Mouse (Mus musculus) left cerebral cortex, adult 2 months (tissue): Measurements from ENCODE around the gene Pak1ip1. TPM values are rescaled to one million over a fixed set of nuclear protein-coding genes. Genes with fewer than 3 reads are reported as not detected.
"Not testable (repeated sequence)": the region's sequence is repeated elsewhere in the genome, so short reads cannot be mapped to it uniquely, and the experiment has no call there.

Experiments used
- DNase-seq, 2 experiments: peaks; one replicate each; pipeline ENCODE4 v3.0.0; 2021 to 2022; ENCODE audit warnings: low spot score in 2 of 2, mixed read lengths in 1 of 2; ENCODE audit errors: extremely low spot score in 1 of 2
- H3K27ac ChIP-seq: fragments of 200-600 bp; 2 replicates; pipeline ENCODE4 v1.8.1; 2022
- H3K4me3 ChIP-seq: fragments of 200-600 bp; 2 replicates; pipeline ENCODE4 v1.8.1; 2022
- CTCF ChIP-seq: fragments of 200-600 bp; IDR thresholded peaks from 2 replicates; pipeline ENCODE4 v1.8.1; 2022; ENCODE audit warnings: antibody characterized with exemption, mild to moderate bottlenecking, moderate library complexity
- intact Hi-C: fragments of 180-260 bp; cut with DNase I; formaldehyde crosslinking; loops from one replicate; pipeline ENCODE4 v1.15.1; 2025
- total RNA-seq, 2 experiments: library from RNA; stranded (reverse); gene quantifications; 2 replicates each; pipeline ENCODE4 v1.2.3; 2021

The Pak1ip1 gene
- total RNA-seq, 2 experiments from 2014 or later: 39.4 to 43.7 TPM

DNA sequence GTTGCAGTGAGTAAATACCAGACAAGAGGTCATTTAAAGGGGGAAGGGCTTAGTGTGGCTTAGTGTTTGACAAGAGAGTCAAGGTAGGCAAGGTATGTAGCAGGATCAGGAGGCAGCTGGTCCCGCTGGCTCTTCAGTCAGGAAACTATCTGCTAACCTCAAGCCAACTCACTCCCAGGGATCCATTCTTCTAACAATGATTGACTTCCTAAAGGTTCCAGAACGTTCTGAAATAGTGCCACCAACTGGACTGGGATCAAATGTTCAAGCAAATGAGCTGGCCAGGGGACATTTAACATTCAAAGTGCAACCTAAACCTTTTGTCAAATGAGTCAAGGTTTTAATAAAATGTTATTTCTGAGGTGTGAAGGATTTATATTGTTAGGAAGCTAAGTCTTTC lies 21.5 kb upstream of the Pak1ip1 start:
- intact Hi-C loops: no loop called here
- TF ChIP-seq CTCF: peak; percentile 17

GRCm38 (mm10) chr13:40982759-40983158 lies 18.1 kb upstream of the Pak1ip1 start:
- no peak for DNase-seq
- TF ChIP-seq CTCF: no peak
- no peak overlapping the region for H3K4me3 ChIP-seq
- no peak overlapping the region for H3K27ac ChIP-seq
- intact Hi-C loops: no loop called here

More for the DNA sequence above, 21.5 kb upstream of the Pak1ip1 start:
- peak overlapping the region; percentile 48 for H3K27ac ChIP-seq
- DNase-seq: no peak
- H3K4me3 ChIP-seq: no peak overlapping the region

- intact Hi-C loops: no loop called here
- no peak overlapping the region for H3K27ac ChIP-seq
- no peak for DNase-seq
These were observed 14.7 kb upstream of the Pak1ip1 start for GRCm38 (mm10) chr13:40986081-40986480.

DNA sequence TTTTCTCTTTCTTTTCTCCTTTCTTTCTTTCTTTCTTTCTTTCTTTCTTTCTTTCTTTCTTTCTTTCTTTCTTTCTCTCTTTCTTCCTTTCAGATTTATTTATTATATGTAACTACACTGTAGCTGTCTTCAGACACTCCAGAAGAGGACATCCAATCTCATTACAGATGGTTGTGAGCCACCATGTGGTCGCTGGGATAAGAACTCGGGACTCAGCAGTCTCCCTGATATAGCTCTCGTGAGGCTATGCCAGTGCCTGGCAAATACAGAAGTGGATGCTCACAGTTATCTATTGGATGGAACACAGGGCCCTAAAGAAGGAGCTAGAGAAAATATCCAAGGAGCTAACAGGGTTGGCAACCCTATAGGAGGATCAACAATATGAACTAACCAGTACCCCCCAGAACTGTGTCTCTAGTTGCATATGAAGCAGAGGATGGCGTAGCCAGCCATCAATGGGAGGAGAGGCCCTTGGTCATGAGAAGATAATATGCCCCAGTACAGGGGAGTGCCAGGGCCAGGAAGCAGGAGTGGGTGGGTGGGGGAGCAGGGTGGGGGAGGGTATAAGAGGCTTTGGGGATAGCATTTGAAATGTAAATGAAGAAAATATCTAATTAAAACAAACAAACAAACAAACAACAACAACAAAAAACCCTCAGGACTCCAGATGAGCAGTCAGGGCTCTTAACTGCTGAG lies 13.1 kb upstream of the Pak1ip1 start:
- intact Hi-C loops: not testable (repeated sequence)
- peak; percentile 2; the same call in 1 of the 2 replicates for TF ChIP-seq CTCF

More at GRCm38 (mm10) chr13:40986081-40986480, 14.7 kb upstream of the Pak1ip1 start:
- no peak for TF ChIP-seq CTCF
- no peak overlapping the region for H3K4me3 ChIP-seq

GRCm38 (mm10) chr13:40988418-40988817 lies 12.4 kb upstream of the Pak1ip1 start:
- Histone ChIP-seq H3K27ac (no peak overlapping the region), H3K4me3 (no peak overlapping the region)
- TF ChIP-seq CTCF: no peak
- DNase-seq: no peak
- intact Hi-C loops: no loop called here

More for the DNA sequence above, 13.1 kb upstream of the Pak1ip1 start:
- not testable (repeated sequence) for H3K4me3 ChIP-seq, H3K27ac ChIP-seq, DNase-seq

- no peak for DNase-seq
- Histone ChIP-seq H3K27ac (no peak overlapping the region), H3K4me3 (no peak overlapping the region)
- no peak for TF ChIP-seq CTCF
- intact Hi-C loops: no loop called here
These were observed 6.1 kb upstream of the Pak1ip1 start for GRCm38 (mm10) chr13:40994487-40995263.

DNA sequence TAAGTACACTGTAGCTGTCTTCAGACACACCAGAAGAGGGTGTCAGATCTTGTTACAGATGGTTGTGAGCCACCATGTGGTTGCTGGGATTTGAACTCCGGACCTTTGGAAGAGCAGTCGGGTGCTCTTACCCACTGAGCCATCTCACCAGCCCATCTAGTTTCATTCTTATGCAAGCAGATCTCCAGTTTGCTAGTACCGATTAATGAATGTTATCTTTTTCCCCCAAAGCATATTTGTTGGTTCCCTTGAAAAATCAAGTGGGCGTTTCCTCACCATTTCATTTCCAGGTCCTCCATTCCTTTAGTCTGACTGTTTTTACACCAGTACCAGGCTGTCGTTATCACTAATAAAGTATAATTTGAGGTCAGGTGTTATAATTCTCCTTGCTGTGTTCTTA lies 2.3 kb upstream of the Pak1ip1 start:
- H3K27ac ChIP-seq, DNase-seq, H3K4me3 ChIP-seq, intact Hi-C loops: not testable (repeated sequence)

GRCm38 (mm10) chr13:41000140-41000925 lies 490 bp upstream of the Pak1ip1 start:
- intact Hi-C loops: loop anchor here (5.0 kb wide), 1 partner anchor 242 kb away; no protein-coding TSS in a partner anchor
- Histone ChIP-seq H3K27ac (peak overlapping the region; percentile 99), H3K4me3 (peak overlapping the region; percentile 63)
- DNase-seq: peak; percentile 15 to 35
- peak; percentile 60 for TF ChIP-seq CTCF

GRCm38 (mm10) chr13:41002001-41002400 lies 1.2 kb downstream of the Pak1ip1 start:
- Histone ChIP-seq H3K27ac (no peak overlapping the region), H3K4me3 (peak overlapping the region; percentile 63)
- no peak for DNase-seq
- TF ChIP-seq CTCF: no peak
- intact Hi-C loops: loop anchor here (5.0 kb wide), 1 partner anchor 240 kb away; no protein-coding TSS in a partner anchor

DNA sequence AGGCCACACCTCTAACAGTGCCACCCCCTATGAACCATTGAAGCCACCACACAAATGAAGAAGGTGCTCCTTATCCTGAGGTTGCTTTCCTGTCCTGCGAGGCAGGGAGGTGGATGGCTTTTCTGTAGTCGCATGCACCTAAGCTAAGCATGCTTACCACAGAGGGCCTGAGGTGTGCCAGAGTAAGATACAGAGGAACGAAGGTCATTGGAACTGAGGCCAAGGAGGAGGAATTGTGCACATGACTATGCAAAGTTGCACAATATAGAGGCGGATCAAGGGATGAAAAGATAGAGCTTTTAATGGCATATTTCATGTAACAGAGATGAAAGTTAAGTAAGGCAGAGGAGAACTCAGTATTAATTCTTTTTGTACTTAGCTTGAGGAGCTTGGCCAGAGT lies 5.4 kb downstream of the Pak1ip1 start:
- no peak for TF ChIP-seq CTCF
- DNase-seq: no peak
- no peak overlapping the region for H3K4me3 ChIP-seq
- H3K27ac ChIP-seq: no peak overlapping the region
- intact Hi-C loops: no loop called here

DNA sequence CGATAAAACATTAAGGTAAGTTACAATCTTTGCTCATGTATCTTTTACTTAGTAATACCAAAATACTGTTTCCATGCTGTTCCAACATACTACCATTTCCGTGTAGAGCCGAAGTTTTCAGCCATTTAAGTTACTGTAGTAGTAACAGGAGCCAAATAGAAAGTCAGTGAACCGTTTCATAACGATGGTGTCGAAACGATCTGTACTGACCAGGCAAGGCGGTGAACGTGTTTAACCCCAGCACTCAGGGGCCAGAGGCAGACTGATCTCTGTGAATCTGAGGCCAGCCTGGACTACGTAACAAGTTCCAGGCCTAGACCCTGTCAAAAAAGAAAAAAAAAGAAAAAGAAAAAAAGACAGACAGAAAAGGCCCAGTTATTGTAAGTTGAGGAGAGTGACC lies 7.4 kb downstream of the Pak1ip1 start:
- intact Hi-C loops: no loop called here

GRCm38 (mm10) chr13:41008946-41009345 lies 8.1 kb downstream of the Pak1ip1 start:
- intact Hi-C loops: no loop called here

More for the DNA sequence above, 7.4 kb downstream of the Pak1ip1 start:
- Histone ChIP-seq H3K4me3 (no peak overlapping the region), H3K27ac (no peak overlapping the region)
- no peak for TF ChIP-seq CTCF
- no peak for DNase-seq

More at GRCm38 (mm10) chr13:41008946-41009345, 8.1 kb downstream of the Pak1ip1 start:
- no peak for DNase-seq
- no peak overlapping the region for H3K27ac ChIP-seq
- TF ChIP-seq CTCF: no peak
- H3K4me3 ChIP-seq: no peak overlapping the region
